Mouse (Mus musculus): ENCODE results near the gene Pex14.

The Pex14 gene

DNA sequence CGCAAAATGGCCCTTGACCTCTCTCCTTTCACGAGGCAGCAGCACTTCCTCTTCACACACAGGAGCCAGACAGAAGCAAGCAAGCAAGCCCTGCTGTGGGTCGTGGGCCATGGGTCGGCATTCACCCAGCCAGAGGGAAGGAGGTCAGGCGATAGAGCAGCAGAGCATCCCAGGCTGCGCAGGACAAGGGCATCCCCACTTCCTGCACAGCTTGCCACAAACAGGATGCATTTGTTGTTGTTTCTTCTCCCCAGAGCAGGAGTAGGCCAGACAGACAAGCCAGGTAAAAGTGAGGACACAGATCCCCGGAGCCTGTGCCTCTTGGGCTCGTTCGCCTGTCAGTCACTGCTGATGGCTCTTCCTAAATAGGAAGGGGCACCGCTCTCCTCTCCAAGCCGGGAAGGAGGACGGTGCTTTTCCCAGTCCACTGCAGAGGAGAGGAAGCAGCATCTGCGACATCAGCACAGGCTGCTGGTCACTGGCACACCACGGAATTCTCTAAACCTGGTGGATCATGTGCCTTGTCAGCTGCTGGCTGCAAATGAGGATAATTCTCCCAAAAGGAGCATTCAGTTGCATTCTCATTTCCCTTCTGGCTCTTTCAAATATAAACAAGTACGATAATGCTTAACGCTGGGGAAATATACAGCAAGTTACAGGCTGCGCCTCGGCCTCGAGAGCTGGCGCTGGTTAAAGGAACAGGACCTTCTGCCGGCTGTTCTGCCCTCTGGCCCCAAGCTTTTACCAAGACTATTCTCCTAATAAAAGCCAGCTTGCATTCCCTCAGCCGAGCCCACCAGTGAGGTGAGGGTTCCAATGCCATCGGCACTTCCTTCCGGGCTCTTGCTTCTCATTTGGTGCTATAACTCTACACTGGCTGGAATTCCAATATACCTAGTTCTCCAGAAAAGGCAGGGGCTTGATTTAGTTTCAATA lies 113.9 kb downstream of the Pex14 start:
- DNase-seq (ENCODE audit: low spot score in 2 of 2) = no peak

- DNase-seq (ENCODE audit: low spot score in 2 of 2) = no peak
Measured at GRCm38 (mm10) chr4:148984701-148985540, 114.8 kb downstream of the Pex14 start.

GRCm38 (mm10) chr4:148982274-148982673 lies 117.4 kb downstream of the Pex14 start:
- DNase-seq (ENCODE audit: low spot score in 2 of 2) = no peak

DNA sequence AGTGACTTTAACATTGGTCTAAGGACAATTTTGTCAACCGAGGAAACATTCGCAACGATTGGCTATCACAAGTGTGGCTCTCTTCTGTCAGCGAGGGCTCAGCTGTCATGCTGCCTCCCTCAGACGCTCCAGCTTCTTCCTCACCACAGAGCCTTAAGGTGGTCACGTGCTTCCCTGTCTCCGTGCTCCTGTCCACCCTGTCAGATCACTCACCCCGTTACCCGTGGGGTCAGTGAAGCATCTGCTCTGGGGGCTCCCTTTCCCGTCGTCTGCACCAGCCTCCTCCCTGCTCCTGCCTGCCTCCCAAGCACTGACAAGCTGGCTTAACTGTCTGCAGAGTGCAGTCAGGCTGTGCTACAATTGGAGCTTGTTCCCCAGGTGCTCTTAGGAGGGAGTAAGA lies 119.8 kb downstream of the Pex14 start:
- no peak for DNase-seq (ENCODE audit: low spot score in 2 of 2)

- no peak for DNase-seq (ENCODE audit: low spot score in 2 of 2)
Measured at GRCm38 (mm10) chr4:148978926-148979325, 120.8 kb downstream of the Pex14 start.

DNA sequence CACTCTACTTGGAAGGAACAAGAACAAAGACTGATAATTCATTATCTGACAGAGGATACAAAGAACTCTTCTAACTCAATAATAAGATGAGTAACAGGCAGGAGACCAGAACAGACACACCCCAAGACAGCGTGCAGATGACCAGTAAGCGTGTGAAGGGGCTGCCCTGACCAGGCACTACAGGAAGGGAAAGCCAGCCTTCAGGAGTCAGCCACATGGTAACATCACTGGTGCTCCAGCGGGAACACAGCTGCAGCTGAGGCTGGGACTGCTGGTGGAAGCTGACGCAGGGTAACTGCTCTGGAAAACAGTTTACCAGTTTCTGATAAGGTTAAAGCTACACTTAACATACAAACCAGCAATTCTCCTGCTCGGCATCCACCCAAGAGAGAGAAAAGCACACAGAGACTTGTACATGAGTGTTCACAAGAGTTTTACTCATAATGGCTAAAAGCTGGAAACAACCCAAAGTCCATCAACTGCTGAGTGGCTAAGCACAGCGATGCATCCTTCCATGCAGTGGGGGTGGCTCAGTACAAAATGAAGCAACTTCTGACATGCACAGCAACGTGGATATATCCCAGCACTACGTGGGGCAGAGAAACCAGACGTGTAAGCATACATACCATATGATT lies 121.3 kb downstream of the Pex14 start:
- no peak for DNase-seq (ENCODE audit: low spot score in 2 of 2)

DNA sequence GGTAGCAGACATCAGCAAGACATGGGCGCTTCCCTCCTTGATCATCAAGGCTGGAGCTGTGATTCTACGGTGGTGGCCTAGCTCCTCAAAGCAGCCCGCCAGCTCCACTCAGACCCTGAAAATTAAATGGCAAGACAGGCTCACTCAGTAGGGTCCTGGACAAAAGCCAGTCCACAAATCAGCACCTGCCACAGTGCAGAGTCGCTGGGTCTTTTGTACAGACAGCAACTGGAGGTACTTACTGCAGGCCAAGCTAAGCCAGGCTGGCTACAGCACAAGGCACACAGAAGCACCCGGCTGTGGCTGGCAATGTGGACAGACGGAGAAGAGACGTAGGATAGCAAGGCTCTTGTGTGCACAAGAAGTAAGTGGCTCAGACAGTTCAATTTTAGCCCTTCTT lies 124.8 kb downstream of the Pex14 start:
- no peak for DNase-seq (ENCODE audit: low spot score in 2 of 2)

- DNase-seq (ENCODE audit: low spot score in 2 of 2) = no peak
Measured at GRCm38 (mm10) chr4:148973387-148973786, 126.3 kb downstream of the Pex14 start.

DNA sequence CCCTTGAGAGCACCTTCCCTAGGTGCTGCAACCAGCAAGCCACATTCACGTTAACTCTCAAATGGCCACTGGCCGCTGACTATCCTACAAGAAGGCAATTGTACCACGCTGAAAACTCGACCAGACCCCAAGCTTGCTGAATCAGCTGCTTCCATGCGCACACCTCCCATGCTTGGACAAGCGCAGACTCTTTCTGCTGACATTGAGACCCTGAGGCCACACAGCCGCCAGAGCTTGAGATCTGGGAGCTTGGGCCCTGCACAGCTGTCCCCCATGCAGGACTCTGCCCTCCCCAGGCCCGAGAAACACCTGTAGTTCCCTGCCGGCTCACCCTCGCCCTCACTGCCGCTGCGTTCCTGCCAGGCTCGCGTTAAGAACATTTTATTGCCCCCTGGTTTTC lies 127.0 kb downstream of the Pex14 start:
- DNase-seq (ENCODE audit: low spot score in 2 of 2) = no peak

DNA sequence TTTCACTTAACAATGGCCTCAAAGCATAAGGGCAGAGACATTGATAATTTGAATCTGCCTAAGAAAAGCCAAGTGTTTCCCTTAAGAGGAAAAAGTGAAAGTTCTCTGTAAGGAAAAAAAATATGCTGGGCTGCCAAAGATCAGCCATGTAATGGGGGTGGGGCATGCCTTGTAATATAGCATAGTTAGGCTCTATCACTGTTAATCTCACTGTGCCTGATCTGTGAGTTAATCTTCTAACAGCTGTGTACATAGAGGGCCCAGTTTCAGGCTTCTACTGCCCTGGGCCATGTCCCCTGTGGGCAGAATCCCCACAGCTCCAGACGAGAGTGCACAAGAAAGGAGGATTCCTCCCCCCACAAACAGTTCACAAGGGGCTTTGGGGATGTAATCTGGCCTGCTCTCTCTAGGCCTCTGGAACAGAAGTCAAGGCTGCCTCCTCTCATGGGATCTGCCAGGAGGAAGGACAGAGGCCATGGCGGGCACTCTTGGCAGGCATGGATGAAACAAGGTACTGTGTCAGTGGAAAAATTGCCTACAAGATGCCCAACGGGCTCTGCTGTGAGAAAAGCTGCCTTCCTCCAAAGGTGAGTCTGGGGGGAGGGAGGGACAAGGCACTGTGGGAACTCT lies 127.9 kb downstream of the Pex14 start:
- DNase-seq (ENCODE audit: low spot score in 2 of 2) = no peak

DNA sequence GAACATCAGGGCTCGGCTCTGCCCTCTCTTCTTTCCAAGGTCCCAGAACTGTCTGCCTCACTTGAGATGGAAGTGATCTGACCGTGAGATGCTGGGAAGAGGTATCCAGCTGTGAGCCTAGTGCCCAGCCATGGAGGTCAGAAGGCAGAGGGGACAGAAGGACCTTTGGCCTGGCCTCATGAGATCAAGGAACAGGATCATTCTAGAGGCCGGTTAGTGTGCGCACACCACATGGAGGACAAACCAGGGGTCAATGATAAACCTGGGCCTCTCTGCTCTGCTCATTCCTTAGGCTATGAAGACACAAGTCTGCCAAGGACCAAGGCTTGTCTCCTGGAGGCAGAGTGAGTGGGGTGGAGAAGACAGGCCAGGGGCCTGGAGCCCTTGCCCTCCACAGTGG lies 128.9 kb downstream of the Pex14 start:
- DNase-seq (ENCODE audit: low spot score in 2 of 2) = no peak

DNA sequence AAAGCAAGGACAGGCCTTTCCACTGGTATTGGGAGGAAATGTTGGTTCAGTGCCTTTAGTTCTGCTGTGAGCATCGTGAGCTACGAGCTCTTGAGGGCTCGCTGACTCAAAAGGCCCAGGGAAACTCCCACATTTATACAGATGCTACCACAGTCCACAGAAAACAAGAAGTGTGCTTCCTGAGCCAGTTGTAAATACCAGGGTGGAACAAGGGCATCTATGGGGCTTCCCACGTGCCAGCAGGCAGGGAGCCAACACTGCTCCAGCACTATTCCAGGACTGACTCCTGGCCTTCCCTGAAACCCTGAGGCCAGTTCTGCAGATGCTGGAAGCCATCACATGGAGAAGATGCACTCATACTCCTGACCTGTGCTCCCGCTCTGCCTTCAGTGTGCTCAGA lies 130.1 kb downstream of the Pex14 start:
- DNase-seq (ENCODE audit: low spot score in 2 of 2) = no peak

DNA sequence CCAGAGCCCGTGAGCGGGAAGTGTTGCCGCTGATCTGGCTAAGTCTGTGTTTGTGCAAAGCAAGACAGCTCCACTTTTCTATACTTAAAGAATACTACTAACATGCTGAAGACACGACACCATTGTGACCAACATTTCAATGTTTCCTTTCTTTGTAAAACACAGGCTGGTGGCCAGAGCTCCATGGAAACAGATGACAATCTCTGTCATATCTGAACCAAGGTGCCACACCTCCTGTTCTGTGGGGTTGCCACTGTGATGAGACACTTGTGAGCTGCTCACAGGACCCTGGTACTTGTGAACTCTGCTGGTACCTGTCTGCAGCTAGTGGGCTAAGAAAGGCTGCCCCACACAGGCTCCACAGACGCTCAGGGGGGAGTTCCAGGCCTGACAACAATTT lies 130.8 kb downstream of the Pex14 start:
- DNase-seq (ENCODE audit: low spot score in 2 of 2) = no peak

- no peak for DNase-seq (ENCODE audit: low spot score in 2 of 2)
Measured at GRCm38 (mm10) chr4:148966132-148966531, 133.5 kb downstream of the Pex14 start.

DNA sequence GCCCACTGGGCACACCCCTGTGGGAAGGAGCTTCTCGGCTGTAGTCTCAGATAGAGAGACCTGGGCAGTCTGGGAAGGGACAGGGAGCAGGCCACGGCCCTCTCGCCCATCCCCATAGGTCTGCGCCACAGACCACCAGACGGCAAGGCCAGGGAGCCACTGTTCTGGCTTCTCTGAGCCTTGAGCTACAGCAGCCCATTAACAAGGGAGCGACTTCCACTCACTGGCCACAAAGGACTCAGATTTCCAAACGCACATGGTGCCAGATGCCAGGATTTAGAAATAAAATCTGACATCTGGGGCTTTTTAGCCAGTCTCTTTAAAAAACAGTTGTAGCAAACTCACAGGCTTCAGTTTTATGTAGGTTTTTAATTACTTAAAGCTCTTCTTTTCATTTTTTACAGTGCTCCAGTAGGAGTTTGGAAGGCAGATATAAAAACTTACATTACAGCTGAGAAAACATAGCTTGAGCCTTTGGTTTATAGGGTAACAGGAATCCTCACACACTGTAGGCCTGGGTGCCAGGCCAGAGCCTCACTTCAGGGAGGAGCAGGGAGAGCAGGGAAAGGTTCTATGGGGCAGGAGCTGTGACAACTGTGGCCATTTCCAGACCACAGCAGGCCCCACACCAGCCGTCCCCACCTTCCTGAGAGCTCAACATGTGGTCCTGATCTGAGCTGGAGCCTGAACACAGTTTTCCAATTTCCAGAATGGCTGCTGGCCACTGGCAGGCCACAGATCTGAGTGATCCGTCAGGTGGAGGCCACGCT lies 134.9 kb downstream of the Pex14 start:
- no peak for DNase-seq (ENCODE audit: low spot score in 2 of 2)

DNA sequence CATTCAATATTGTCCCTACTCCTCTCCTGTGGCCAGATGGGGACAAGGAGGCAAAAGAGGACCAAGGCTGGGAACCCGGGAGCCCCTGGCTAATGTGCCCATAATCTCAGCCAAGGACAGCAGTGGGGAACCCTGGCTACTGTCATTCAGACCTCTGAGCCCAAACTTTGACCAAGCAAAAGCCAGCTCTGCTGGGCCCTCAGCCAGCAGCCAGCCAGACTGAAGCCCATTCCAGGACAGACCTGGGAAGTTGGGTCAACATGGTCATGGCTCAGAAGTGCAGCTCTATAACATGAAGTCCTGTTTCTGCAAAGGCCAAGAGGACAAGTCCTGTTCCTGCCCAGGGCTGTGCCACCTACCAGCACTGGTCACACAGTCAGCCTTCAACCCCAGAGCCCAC lies 137.6 kb downstream of the Pex14 start:
- DNase-seq (ENCODE audit: low spot score in 2 of 2) = no peak

- DNase-seq (ENCODE audit: low spot score in 2 of 2) = no peak
Measured at GRCm38 (mm10) chr4:148961081-148961480, 138.6 kb downstream of the Pex14 start.

DNA sequence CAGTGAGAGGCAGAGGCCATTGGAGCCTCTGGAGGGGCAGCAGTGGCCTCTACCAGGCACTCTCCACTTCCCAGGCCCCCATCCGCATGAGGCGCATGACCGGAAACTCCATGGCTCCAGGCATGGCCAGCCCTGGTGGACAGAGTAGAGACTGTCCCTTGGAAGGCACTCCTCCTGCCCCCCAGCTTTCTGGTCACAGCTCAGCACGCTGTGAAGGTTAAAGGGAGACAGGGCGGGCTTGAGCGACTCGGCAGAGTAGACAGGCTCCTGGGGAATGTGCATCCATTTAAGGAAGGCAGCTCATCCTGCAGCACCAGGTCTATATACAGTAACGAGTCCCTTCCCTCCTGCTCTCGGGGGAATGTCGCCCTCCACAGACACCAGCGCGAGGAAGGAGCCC lies 139.7 kb downstream of the Pex14 start:
- DNase-seq (ENCODE audit: low spot score in 2 of 2) = no peak

- no peak for DNase-seq (ENCODE audit: low spot score in 2 of 2)
Measured at GRCm38 (mm10) chr4:148955131-148955813, 144.4 kb downstream of the Pex14 start.
